Mouse (Mus musculus) kidney, embryonic 16.5 days (tissue): ENCODE data around the gene Cdc7. TPM values are rescaled to one million over a fixed set of nuclear protein-coding genes. Genes with fewer than 3 reads are reported as not detected.
A peak's percentile ranks its signal among the peaks of the same experiment; 100 is the strongest.

Experiments
- ATAC-seq: fragments of 200-750 bp; cut with Nextera tagmentation; 2 replicates; pipeline ENCODE4 v1.8.0; 2017; ENCODE audit warnings: moderate TSS enrichment; ENCODE audit not compliant: low FRiP score, low TSS enrichment
- H3K27ac ChIP-seq: fragments of 300-500 bp; sonication (generic); 2 replicates; pipeline ENCODE4 v1.5.1; 2014; ENCODE audit warnings: low read length
- H3K27me3 ChIP-seq: fragments of 300-500 bp; sonication (generic); 2 replicates; pipeline ENCODE4 v1.6.1; 2014; ENCODE audit warnings: low read length, control low read depth, mixed read lengths; ENCODE audit not compliant: insufficient read depth
- H3K36me3 ChIP-seq: fragments of 300-500 bp; sonication (generic); 2 replicates; pipeline ENCODE4 v1.6.1; 2014; ENCODE audit warnings: low read length, control low read depth, mixed read lengths; ENCODE audit not compliant: insufficient read depth
- H3K4me1 ChIP-seq: fragments of 300-500 bp; sonication (generic); 2 replicates; pipeline ENCODE4 v1.6.1; 2014; ENCODE audit warnings: low read length, control low read depth, mixed read lengths; ENCODE audit not compliant: insufficient read depth
- H3K4me2 ChIP-seq: fragments of 300-500 bp; sonication (generic); replicated peaks from 2 replicates; pipeline ENCODE4 v1.6.1; 2014; ENCODE audit warnings: low read depth, low read length
- H3K4me3 ChIP-seq: fragments of 300-500 bp; sonication (generic); 2 replicates; pipeline ENCODE4 v1.5.1; 2014; ENCODE audit warnings: mild to moderate bottlenecking, low read length
- H3K9ac ChIP-seq: fragments of 300-500 bp; sonication (generic); replicated peaks from 2 replicates; pipeline ENCODE4 v1.6.1; 2014; ENCODE audit warnings: low read length
- H3K9me3 ChIP-seq: fragments of 300-500 bp; sonication (generic); 2 replicates; pipeline ENCODE4 v1.6.1; 2016; ENCODE audit warnings: low read length, control low read depth
- WGBS: fragments of 180-500 bp; shearing (Covaris S2); extraction: QIAGEN DNeasy Blood & Tissue Kit; methylation state at CpG from one replicate; pipeline ENCODE4 v1.1.7; 2014; 5-methylcytosine and 5-hydroxymethylcytosine counted together
- polyA plus RNA-seq: library from polyadenylated mRNA; unstranded; fragments of >200 nt; fragmentation: Nextera tagmentation; extraction: Ambion mirVana; gene quantifications from 2 replicates; pipeline ENCODE4 v1.2.1, GENCODE M21; 2015

Gene Cdc7
- polyA plus RNA-seq, 1 experiment from 2014 or later: 44.8 TPM

DNA sequence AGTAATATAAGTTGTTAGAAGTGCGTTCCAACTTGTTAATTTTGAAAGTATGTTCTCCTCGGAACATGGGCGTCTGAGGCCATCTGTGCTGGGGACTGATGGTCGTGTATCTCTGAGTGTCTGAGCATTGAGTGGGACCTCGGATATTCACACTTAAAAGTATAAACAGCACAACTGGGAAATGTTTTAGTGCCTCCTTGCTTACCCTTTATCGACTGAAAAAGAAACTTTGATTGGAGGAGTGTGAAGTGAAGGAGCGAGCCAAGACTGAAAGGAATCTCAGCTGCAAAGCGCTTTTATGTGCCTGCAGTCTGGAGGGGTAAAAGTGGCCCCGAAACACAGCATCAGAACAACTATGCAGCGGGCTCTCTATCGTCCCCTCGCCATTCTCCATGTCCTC is 25.7 kb downstream of the Cdc7 start:
- Histone ChIP-seq H3K4me1 (peaks cover 17% of the 10 kb centered on the region), H3K36me3 (no peaks in the 10 kb centered on the region; the same call in 1 of the 2 replicates), H3K27me3 (no peaks in the 10 kb centered on the region), H3K9me3 (no peaks in the 10 kb centered on the region), H3K4me3 (no peak overlapping the region), H3K9ac (no peak overlapping the region), H3K27ac (peak overlapping the region; percentile 70; the same call in 1 of the 2 replicates), H3K4me2 (no peak overlapping the region)
- 48% methylated on average over 12 of the region's 12 CpGs for WGBS
- no peak for ATAC-seq

DNA sequence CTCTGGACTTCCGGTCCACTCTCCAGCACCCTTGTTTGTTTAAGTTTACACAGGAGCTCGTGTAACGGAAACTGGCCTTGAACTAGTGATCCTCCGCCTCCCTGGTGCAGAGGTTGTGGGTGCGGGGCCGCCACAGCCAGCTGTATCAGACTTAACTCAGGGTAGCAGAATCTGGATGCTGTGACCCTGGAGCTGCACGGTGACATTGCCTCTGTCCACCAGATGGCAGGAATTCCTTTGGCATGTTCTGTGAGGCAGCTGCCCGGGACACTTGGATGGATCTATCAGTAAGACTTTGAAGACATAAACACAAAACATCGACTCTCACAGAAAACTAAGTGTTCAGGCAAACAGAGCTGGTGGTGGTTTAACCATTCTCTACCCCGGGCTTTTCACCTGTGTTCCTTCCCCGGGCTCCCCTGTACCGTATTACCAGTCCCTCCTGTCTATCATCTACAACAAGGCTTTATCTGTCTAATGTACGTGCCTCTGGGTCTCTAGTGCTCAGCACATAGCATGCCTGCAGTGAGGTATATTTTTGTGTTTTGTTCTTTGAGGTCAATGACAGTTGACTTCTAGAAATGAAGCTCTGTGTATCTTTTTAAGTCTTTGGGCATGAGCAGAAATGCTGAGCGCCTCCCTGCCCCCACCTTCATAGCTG is 26.6 kb downstream of the Cdc7 start:
- Histone ChIP-seq H3K9ac (no peak overlapping the region), H3K4me1 (peaks cover 19% of the 10 kb centered on the region), H3K36me3 (no peaks in the 10 kb centered on the region), H3K4me2 (no peak overlapping the region), H3K9me3 (no peaks in the 10 kb centered on the region), H3K27me3 (no peaks in the 10 kb centered on the region), H3K4me3 (no peak overlapping the region), H3K27ac (no peak overlapping the region)
- WGBS: 28% methylated on average over 14 of the region's 14 CpGs
- peak; percentile 73; the same call in 1 of the 2 replicates for ATAC-seq

DNA sequence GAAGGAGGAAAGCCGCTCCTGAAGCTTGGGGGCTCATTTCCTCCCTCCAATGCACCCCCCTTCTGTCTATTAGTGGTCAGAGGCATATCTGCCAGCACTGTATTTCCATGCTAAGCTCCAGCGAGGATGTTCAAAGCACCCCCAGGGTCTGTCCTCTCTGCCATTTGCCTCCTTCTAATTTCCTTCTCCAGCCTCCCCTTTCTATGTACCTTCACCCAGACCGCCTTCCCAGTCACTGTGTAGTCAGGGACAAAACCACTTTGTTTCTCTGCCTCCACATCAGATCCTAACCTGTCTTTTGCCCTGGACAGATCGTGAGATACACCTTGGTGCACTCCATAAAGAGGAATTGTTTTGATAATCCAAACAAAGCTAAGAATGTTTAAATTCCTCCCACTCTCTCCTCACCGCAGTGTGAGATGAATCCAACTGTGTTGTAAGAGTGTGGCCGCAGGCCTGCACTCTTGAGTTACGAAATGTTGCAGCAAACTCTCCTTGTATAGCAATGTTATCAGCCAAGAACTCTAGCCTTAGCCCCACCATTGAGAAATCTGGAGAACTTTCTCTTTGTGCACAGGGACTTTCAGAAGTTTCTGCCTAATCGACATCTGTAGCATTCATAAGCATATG is 27.3 kb downstream of the Cdc7 start:
- no peak for ATAC-seq
- H3K4me3 ChIP-seq: no peak overlapping the region
- peaks cover 23% of the 10 kb centered on the region for H3K4me1 ChIP-seq
- H3K27me3 ChIP-seq: no peaks in the 10 kb centered on the region
- H3K9ac ChIP-seq: no peak overlapping the region
- 57% methylated on average over 8 of the region's 8 CpGs for WGBS
- no peak overlapping the region for H3K27ac ChIP-seq
- H3K36me3 ChIP-seq: no peaks in the 10 kb centered on the region
- H3K9me3 ChIP-seq: no peaks in the 10 kb centered on the region
- no peak overlapping the region for H3K4me2 ChIP-seq

DNA sequence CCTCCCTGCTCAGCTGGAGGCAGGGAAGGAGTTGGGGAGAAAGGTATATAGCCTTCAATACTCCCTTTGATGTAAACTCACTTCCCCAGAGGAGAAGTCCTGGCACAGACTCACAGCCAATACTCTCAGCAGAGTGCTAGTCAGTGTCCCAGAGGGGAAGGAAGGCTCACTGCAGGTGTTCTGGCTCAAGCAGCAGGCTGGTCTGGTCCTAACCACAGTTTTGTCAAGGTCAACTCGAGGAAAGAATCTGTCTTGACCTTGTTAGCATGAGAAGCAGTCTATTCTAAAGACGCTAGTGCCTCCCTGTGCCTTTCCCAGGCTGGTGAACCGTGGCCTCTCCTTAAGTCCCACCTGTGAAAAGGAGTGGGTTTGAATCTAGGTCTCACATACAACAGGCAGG is 30.6 kb downstream of the Cdc7 start:
- Histone ChIP-seq H3K27me3 (no peaks in the 10 kb centered on the region), H3K9me3 (no peaks in the 10 kb centered on the region), H3K9ac (0 out of 2 replicates have a peak overlapping the region, but pooled peaks have one; percentile 29), H3K4me3 (no peak overlapping the region), H3K4me1 (peaks cover 22% of the 10 kb centered on the region), H3K4me2 (no peak overlapping the region), H3K36me3 (no peaks in the 10 kb centered on the region), H3K27ac (no peak overlapping the region)
- 22% methylated on average over 3 of the region's 3 CpGs for WGBS
- no peak for ATAC-seq

DNA sequence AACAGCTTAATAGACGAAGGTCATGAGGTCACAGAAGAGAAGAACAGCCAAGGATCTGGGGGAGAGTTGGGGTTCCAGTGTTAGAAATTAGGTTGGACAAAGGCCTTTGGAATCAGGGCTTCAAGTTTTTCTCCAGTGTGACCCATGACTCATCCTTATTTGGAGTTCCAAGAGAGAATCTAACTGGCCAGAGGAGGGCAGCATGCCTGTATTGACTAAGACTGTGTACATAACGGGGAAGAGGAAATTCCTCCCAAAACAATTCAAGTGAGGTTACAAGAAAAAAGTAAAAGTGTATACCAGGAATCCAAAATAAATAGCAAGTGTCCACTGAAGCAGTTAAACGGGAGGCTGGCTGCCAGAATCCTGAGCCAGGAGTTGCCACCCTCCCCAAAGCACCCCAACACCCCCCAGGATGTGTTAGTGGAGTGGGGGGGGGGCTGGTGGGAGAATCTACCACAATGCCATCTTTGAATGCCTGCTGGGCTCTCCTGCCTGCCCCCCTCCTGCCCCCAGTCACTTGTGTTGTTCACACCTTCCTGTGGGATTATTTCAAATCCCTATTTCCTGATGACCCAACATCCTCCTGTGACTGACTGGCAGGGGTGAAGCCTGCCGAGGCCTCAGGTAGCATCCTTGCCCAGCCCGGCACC is 31.9 kb downstream of the Cdc7 start:
- peak; percentile 75 for ATAC-seq
- Histone ChIP-seq H3K4me2 (no peak overlapping the region), H3K27me3 (no peaks in the 10 kb centered on the region), H3K4me3 (no peak overlapping the region), H3K9ac (no peak overlapping the region), H3K27ac (no peak overlapping the region), H3K9me3 (no peaks in the 10 kb centered on the region), H3K4me1 (peaks cover 18% of the 10 kb centered on the region), H3K36me3 (no peaks in the 10 kb centered on the region)
- WGBS: 44% methylated on average over 5 of the region's 5 CpGs

DNA sequence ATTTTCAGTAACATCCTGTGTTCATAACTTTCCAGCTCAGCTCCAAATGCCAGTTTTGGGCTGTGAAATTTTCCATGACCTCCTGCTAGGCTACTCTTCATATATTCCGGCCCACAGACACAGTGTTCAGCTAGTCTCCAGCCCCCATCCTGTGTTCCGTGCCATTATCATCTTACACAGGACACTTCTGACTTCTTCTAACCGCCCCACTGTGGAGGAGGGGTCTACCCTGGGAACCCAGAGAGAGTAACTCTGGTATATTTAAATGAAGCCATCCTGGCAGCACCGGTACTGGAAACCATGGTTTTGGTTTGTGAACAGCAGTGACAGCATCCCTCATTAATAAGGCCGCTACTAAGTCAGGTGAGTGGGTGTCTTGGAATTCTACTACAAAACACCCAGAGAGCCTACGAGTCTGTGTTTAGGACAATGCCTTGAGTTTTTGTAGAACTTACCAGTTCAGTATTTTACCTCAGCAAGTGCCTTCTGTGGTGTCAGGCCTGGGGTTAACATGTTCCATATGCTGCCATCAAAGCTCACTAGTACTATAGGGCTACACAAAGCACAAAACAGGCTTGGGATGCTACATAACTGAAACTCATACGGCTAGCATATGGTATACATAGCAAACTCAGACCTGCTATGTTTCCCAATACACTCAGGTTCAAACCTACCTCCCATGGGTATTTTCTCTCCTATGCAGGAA is 32.6 kb downstream of the Cdc7 start:
- WGBS: 65% methylated on average over 7 of the region's 7 CpGs
- Histone ChIP-seq H3K36me3 (no peaks in the 10 kb centered on the region), H3K9me3 (no peaks in the 10 kb centered on the region), H3K27me3 (no peaks in the 10 kb centered on the region), H3K4me3 (no peak overlapping the region), H3K4me1 (peaks cover 16% of the 10 kb centered on the region), H3K4me2 (no peak overlapping the region), H3K27ac (no peak overlapping the region), H3K9ac (no peak overlapping the region)
- no peak for ATAC-seq

DNA sequence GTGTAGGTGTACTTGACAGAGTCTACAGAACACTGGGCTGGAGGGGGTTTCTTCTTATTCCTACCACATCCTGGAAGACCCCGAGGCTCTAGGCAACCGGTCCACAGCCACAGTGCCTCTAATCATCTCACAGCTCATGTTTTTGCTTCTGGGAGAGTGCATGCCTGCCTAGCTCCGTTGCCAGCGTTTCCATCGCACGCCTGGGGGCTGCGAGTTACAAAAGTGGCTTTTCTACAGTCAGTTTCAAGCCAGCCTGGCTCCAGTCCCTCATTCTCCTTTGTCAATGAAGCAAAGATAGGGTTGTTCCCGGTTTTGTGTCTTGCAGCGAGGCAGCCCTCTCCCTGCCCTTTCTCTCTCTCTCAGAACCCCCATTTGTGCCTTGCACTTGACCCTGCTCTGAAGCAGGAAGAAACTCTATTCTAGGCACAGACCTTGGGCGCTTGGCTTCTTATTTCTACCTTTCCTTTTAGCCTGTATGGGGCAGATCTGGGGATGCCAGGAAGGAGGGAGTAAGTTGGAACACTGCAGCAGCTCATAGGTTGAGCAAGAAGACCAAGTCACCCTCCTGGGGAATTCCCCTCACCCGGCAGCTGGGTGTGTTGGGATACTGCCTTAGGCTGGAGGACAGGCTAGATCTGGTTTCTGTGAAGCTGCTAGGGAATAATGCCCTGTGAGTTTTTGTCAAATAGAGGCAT is 37.4 kb downstream of the Cdc7 start:
- H3K27ac ChIP-seq: 0 out of 2 replicates have a peak overlapping the region, but pooled peaks have one; percentile 21
- 0 out of 2 replicates have a peak, but pooled peaks cover 6% of the 10 kb centered on the region for H3K9me3 ChIP-seq
- H3K4me3 ChIP-seq: no peak overlapping the region
- H3K36me3 ChIP-seq: no peaks in the 10 kb centered on the region
- ATAC-seq: peak; percentile 39; the same call in 1 of the 2 replicates
- no peak overlapping the region for H3K9ac ChIP-seq
- H3K4me1 ChIP-seq: peaks cover 14% of the 10 kb centered on the region
- no peak overlapping the region for H3K4me2 ChIP-seq
- WGBS: 59% methylated on average over 11 of the region's 11 CpGs
- H3K27me3 ChIP-seq: no peaks in the 10 kb centered on the region

DNA sequence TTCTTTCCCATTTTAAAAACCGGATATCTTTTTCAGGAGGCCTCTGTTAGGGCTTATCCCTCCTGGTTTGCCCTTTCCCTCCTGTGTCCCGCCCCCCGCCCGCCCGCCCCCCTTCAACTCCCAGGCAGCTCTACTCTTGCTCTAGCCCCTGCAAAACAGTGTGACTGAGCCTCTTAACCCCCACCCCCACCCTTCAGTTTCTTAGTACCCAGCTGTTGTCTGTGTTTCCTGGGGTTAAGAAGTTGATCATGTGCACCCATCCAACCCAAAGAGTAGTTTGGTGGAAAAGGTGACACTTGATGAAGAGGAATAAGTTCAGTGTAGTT is 37.9 kb downstream of the Cdc7 start:
- Histone ChIP-seq H3K4me1 (peaks cover 11% of the 10 kb centered on the region; the same call in 1 of the 2 replicates), H3K4me2 (no peak overlapping the region), H3K9ac (no peak overlapping the region), H3K27me3 (no peaks in the 10 kb centered on the region), H3K27ac (0 out of 2 replicates have a peak overlapping the region, but pooled peaks have one; percentile 21), H3K36me3 (no peaks in the 10 kb centered on the region), H3K4me3 (no peak overlapping the region), H3K9me3 (0 out of 2 replicates have a peak, but pooled peaks cover 6% of the 10 kb centered on the region)
- ATAC-seq: peak; percentile 51; the same call in 1 of the 2 replicates
- WGBS: 48% methylated on average over 5 of the region's 5 CpGs

DNA sequence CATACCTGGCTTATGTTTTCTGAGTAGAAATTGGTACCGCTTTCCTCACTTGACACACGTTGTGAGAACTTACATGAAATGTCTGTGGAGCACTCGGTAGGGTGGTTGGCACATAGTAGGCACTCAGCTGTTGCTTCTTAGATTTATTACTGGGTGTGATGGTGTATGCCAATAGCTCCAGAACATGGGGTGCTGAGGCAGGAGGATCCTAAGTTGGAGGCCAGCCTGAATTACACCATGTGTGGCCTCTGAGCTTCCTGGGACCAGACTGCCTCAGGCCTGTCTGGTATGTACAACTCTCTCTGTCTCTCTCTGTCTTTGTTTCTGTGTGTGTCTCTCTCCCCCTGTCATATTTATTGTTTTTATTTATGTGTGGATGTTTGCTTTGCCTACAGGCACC is 45.6 kb downstream of the Cdc7 start:
- no peak for ATAC-seq
- no peak overlapping the region for H3K4me3 ChIP-seq
- WGBS: 96% methylated on average over 3 of the region's 3 CpGs
- H3K9me3 ChIP-seq: 0 out of 2 replicates have a peak, but pooled peaks cover 8% of the 10 kb centered on the region
- no peak overlapping the region for H3K27ac ChIP-seq
- no peaks in the 10 kb centered on the region for H3K36me3 ChIP-seq
- no peaks in the 10 kb centered on the region for H3K27me3 ChIP-seq
- peaks cover 3% of the 10 kb centered on the region for H3K4me1 ChIP-seq
- H3K4me2 ChIP-seq: no peak overlapping the region
- no peak overlapping the region for H3K9ac ChIP-seq
